Mouse (Mus musculus) cerebellum, adult 11-12 months (tissue): Measurements from ENCODE around the gene Hspb1.
A peak's percentile ranks its signal among the peaks of the same experiment; 100 is the strongest.

Experiments
- DNase-seq: peaks from one replicate; pipeline ENCODE4 v3.0.0; 2022

The Hspb1 gene

DNA sequence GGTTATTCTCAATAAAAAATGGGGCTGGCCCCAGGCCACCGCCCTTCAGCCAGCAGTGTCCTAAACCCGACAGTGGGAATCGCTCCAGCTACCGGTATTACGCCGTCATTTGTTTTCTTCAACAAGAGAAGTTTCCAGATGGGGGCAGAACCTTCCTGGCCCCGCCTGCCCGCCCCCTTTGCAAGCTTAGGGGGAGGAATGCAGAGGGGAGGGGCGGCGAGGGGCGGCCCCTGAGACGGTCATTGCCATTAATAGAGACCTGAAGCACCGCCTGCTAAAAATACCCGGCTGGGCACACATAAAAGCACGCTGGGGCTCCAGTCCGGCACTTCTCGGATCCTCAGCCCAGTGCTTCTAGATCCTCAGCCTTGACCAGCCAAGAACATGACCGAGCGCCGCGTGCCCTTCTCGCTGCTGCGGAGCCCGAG lies at the start of gene Hspb1:
Gene Hspb1 (plus strand): TSS at position 245 of the 428 bp plus-strand sequence.
- DNase-seq = peak; percentile 24

DNA sequence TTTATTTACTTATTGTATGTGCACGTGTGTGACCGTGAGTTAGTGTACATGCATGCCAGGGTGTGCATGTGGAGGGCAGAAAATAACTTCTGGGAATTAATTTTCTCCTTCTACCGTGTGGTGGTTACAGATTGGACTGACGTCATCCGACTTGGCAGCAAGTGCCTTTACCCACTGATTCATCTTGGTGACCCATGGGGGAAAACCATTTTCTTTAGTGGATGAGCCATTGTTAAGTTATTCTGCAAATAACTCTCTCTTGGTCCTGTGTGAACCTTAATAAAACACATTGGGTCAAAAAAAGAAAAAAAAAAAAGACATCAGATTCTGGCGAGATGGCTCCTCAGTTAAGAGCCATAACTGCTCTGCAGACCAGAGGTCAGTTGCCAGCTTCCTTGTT lies 46.1 kb upstream of the Hspb1 start:
- DNase-seq = no peak

DNA sequence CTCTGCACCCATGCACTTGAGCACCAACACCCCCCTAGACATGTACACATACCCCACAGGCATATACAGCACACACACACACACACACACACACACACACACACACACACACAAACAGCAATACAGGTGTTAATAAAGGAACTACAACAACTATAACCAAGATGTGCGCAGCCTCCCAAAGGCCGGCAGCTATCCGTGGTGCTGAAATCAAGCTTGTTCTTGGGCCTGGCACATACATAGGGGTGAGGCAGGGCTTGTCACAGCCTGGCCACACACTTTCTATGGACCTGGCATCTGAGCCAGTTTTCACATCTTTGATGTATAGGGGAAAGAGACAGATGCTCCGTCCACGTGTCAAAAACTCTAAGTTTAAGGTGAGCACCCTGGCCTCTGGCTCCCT lies 44.3 kb upstream of the Hspb1 start:
- no peak for DNase-seq

DNA sequence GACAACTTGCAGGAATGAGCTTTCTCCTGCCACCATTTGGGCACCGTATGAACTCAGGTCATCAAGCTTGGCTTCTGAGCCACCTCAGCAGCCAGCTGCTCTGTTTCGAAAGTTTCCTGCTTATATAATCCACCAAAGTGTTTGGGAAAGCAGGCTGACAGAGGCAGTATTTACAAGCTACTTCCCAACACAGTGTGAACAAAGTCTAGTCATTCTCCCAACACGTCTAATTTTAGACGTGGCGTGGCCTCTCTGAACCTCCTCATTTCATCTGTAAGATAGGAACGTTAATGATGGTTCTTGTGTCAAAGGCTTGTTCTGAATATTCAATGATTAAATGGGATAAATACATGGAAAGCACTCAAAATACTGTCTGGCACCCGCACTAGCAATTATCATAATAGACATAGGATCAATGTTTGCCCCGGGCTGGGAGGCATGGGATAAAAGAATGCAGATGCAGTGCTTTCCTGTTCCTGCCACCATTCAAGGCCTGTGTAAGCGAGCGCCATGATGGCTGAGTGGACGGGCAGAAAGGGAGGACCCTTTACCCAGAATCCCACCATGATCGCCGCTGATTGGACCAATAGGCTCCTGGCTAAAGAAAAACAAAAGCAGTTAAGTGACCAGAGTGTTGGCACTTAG lies 41.9 kb upstream of the Hspb1 start:
- no peak for DNase-seq

DNA sequence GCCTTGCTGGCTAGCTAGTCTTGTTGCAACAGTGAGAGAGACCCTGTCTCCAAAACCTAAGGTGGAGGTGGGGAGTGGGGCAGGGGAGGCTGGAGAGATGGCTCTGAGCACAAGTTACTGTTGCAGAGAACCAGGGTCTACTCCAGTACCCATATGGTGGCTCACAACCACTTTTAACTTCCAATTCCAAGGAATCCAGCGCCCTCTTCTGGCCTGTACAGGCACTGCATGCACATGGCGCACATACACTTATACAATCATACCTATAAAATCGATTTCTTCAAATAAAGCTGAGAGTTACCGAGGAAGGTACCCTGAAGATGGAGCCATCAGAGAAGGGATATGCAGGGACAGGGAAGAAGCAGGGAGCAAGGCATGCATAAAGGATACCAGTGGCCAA lies 40.3 kb upstream of the Hspb1 start:
- no peak for DNase-seq

DNA sequence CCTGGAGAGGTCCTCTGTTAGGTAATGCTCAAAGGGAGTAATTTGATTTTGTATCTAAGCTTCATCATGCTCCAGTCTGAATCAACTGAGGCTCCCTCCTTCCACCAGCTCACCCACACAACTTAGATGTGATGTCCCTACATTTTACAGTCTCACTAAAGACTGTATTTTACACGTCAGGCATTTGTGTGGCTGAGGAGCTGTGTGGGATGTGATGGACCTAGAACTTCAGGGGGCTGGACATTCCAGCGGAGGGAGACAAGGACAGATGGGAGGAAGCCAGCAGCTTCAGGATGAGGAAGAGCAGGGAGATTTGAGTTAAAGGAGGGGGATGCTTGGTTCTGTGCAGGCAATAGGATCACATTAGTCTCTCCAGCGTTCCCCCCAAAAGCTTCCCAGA lies 39.8 kb upstream of the Hspb1 start:
- no peak for DNase-seq

DNA sequence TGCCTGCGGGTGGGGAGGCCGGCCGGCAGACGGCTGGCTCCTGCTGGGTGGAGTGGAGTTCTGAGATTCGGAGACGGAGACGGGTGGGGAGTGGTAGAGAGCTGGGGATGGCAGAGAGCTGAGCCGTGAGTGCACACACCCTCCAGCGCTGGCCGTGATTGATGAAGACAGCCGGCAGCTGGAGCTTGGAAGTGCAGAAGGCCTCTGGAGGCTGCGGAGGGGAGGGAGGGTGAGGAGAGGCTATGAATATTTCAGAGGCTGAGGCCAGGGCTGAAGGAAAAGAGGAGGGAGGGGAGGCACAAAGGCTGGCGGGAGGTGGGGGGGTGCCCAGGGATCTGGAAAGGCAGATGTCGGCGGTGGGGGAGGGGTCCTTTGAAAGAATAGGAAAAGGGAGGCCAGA lies 36.7 kb upstream of the Hspb1 start:
- DNase-seq = no peak

DNA sequence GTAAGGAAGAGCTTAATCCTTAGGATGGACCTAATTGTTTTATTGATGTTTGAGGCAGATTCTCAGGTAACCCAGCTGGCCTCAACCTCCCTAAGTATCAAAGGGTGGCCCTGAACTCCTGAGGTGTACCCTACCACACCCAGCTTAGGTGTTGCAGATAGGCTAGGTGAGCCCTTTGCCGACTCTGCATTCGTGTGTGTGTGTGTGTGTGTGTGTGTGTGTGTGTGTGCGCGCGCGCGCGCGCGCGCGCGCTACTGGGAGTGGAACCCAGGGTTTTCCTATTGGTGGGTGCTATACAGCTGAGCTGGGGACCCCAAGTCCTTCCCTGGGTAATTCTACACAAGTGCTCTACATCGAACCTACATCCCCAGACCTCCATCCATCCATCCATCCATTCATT lies 36.2 kb upstream of the Hspb1 start:
- DNase-seq = no peak

DNA sequence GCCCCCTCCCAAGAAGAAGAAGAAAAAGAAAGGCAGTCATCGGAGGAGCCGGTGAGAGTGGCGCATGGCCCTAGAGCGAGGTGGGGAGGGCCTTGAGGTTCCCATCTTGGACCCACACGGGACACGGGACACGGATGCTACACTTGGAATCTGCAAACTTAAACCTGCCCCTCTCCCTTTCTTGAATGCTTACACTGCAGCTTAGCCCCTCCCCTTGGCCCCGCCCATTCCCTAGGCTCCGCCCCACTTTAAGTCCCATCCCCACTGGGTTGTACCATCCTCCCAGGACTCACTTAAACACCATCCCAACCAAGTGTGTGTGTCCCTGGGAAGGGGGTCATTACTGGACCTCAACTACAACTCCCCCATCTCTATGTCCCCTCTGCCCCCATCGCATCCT lies 35.3 kb upstream of the Hspb1 start:
- DNase-seq = no peak

DNA sequence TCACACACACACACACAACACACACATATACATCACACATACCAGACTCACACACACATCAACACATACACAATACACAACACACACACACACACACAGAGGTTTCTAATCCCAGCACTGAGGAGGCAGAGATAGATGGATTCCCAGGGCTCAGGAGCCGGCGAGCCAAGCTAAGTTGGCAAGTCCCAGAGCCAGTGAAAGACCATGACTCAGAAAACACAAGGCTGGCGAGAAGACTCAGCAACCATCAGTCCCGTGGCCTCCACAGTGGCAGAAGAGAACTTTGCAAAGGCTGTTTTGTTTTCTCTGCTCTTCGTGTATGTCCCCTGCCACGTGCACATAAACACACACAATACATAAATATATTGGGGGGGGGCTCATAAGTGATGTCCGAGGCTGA lies 34.0 kb upstream of the Hspb1 start:
- no peak for DNase-seq

DNA sequence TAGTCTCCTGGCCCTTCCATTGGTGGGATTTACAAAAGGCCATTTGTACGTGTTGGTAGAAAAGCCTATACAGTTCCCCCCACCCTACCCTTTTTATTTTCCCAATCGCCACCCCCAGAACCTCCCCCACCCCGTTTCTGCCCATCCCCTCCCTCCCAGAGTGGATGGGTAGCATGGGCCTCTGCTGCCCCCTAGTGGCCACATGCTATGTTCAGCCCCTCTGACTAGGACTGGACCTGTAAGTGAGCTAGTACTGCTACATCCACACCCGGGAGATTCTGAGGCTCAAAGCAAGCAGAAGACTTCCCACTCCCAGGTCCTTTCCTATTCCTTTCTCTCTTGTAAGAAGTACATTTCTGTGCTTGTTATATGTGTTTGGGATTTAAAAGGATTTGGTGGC lies 32.6 kb upstream of the Hspb1 start:
- peak; percentile 67 for DNase-seq

DNA sequence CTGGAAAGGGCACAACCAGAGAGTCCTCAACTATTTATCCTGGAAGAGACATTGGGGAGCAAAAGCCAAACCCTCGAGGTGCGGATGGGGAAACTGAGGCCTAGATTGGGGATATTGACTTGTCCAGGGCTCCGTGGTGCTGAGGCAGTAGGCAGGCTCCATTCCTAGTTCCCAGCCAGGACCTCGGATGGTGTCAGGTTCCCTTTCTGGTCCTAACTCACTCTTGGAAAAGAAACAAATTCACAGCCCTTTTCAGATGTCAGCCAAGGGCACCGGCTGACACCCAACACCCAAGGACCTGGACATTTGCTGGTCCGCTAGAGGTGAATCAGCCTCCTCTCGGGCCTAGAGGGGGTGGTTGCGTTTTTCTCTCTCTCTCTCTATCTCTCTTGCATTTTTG lies 21.1 kb upstream of the Hspb1 start:
- no peak for DNase-seq

DNA sequence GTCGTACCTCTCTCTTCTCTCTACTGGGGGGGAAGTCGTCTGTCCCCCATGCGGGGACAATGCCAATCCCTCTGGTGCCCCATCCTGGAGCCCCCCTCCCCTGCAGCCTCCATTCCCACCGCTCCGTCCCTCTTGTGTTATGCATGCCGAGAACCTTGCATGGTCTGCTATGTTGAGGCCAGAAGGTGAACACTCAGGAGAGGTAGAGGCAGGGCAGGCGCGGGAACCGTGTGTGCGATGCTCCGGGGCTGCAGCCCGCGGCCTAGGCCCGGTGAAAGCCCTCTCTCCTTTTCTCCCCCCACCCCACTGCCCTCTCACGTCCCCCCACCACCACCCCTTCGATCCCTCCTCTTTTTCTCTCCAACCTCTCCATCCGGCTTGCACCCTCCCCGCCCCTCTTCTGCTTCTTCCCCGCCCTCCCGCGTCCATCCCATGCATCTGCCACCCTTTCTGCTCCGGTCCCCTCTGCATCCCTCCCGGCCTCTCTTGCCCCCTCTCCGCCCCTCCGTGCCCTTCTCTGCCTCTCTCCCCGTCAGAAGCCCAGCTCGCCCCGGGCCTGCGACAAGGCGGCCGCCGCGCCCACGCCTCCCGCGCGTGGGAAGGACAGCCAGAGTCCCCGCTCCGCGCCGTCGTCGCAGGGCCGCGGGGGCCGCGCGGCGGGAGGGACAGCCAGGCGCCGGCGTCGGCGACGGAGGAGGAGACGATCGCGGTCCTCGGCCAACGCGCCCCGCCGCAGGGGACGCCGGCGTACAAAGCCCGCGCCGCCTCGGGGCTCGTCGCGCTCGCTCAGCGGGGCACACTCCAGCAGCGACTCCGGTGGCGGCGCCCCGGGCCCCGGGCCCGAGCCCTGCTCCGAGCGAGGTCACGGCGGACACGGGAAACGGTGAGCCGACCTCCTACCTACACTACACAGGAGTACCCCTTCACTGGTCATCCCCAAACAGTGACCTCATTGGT lies 19.8 kb upstream of the Hspb1 start:
- peak; percentile 41 for DNase-seq

DNA sequence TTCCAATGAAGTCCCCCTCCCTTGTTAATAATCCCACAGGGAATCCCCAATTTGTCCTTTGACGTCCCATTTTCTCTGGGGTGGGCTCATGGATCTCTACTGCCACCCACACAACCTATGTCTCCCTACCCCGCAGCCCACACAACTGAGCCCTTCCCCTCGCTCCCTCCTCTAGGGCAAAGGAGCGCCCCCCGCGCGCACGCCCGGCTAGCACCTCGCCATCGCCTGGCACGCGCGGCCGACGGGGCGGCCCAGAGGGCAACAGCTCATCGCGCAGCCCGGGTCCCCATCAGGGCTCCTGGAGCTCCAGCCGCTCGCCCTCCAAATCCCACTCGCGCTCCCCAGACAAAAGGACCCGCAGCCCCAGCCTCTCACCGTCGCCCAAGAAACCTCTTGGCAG lies 19.1 kb upstream of the Hspb1 start:
- DNase-seq = no peak

DNA sequence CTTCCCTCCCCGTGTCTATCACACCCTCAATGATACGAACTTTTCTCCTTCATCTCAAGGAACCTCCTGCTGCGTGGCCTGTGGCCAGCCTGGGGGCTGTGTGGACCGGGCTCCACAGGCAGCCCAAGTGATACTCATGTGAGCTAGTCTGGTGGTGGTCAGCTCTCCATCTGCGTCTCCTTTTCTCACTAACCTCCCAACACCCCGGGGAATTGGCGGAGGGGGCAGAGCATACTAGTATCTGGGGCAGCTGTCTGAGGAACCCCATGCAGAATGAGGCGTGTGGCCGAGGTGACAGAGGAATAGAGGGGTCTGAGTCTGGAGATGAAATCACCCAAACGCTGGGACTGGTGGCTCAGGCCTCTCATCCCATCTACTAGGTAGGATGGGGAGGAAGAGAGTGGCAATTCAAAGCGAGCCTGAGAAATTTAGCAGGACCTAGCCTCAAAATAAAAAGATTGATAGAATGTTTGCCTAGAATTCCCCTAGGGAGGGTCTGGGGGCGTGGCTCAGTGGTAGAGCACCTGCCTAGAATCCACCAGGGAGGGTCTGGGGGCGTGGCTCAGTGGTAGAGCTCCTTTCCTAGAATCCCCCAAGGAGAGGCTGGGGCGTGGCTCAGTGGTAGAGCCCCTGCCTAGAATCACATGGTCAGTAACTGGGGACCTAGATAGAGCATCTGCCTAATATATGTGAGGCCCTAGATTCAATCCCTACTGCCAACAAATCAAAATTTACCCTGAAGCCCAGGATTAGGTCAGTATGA lies 17.9 kb upstream of the Hspb1 start:
- no peak for DNase-seq

DNA sequence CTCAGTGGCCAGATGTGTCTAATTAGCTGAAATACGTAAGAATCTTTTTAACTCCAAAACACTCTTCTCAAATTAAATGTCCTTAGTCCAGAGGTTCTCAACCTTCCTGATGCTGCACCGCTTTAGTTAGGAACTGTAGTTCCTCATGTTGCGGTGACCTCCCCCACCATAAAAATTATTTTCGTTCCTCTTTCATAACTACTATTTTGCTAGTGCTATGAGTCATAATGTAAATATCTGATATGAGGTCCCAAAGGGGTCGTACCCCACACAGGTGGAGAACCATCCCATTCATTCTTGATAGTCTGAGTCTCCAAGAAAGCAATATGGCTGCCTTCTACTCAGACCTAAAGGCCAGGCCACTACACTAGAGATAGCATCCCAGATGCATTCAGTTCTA lies 17.2 kb upstream of the Hspb1 start:
- no peak for DNase-seq

DNA sequence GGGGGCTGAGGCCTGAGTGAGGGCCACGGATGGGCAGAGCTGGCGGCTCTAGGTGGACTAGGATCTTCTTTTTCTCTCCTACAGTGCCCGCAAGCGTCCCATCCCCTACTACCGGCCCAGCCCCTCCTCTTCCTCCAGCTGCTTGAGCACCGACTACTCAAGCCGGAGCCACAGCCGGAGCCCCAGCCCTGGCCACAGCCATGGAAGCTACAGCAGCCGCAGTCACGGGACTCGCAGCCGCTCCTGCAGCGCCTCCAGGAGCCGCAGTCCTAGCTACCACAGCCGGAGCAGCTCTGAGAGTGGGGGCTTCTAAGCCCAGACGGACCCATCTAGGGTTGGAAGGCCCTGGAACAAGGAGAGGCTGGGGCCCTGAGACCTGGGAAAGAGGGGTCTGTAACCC lies 14.7 kb upstream of the Hspb1 start:
- DNase-seq = no peak

DNA sequence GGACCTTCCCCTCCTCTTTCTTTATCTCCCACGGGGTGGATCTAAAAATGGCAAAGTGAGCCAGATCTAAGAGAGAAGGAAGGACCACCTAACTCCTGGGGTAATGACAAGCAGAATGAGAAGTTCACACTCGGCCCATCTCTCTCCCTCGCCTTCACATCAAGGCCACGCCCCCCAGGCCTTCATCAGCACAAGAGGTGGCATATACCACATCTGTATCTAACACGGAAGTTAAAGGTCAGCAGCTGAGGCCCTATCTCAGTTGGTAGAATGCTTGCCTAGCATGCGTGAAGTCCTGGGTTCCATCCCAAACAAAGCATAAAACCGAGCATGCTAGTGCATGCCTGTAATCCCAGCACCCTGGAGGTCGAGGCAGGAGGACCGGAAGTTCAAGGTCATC lies 14.0 kb upstream of the Hspb1 start:
- no peak for DNase-seq

DNA sequence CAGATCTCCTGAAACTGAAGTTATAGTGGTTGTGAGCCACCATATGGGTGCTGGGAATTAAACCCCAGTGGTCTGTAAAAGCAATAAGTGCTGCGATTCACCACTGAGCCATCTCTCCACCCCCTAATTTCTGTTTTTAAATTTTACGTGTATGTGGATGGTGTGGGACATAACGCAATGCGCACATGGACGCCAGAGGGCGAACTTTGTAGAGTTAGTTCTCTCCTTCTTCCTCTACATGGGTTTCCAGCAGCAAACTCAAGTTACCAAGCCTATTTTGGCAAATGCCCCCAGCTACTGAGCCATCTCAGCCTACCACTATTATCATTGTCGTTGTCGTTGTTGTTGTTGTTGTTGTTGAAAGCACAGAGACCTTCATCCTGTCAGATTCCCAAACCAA lies 10.5 kb upstream of the Hspb1 start:
- no peak for DNase-seq

DNA sequence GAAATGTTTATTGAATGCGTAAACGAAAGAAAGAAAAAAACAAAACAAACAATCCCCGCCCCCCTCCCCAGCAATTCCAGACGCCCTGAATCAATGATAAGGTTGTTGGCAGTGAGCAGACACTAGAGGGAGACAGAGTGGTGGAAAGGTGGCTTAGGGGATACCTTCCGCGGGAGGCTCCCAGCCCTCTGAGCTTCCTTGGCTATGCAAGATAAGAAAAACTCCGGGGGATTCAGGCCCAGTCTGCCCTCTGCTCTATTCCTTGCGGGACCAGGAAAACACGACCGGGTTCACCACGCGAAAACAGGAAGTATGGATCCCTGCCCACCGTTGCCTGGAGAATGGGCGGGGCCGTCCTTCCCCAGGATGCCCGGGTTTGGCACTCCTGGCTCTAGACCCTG lies 9.9 kb upstream of the Hspb1 start:
- no peak for DNase-seq

DNA sequence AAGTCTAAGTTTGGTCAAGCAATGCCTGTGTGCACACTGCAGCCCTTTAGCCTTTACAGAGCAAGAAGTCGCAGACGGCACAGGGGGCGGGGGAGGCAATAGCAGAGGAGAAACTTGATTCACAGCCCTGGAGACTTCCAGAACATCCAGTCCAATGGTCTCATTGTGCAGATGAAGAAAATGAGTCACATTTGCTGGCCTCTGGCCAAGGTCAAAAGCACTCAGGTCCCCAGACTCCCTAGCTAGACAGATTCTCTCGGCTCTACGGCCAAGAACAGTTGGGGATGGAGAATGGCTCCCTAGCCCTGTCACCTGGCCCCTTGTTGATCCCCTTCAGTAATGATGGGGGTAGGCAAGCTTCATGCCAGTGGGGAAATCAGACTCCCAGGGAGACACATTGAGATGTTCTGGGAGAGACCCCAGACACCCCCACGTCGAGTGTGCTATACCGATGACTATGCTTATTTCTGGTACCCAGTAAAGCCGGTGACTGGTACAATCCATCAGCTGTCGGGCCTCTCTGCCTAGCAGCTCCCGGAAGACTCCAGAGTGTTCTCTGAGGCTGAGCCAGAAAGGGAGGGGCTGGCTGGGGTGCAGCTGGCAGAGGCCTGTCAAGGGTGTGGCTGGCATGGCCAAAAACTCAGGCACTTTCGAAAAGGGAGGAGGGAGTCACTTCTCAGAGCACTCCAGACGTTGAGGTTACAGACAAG lies 8.1 kb upstream of the Hspb1 start:
- peak; percentile 56 for DNase-seq

DNA sequence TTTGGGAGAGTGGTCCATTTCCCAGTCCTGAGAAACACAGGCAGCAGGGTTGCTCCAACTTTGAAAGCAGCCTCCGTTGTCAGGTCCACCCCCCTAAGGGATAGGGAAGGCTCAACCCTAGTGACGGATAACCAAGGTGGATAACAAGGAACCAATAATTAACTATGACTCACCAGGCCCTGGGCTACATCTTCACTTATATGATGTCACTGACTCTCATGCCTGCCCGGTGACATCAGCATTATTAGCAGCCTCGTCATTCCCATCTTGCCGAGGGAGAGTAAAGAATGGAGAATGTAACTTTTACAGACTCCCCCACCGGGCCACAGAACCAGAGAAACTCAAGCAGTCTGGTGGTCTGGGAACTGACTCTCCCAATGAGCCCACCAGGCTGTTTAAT lies 3.1 kb upstream of the Hspb1 start:
- DNase-seq = no peak
